Mouse (Mus musculus) left cerebral cortex, adult 2 months (tissue): ENCODE results near the gene Bdkrb1. TPM values are rescaled to one million over a fixed set of nuclear protein-coding genes. Genes with fewer than 3 reads are reported as not detected.

Source experiments
- DNase-seq, 2 experiments: peaks; one replicate each; pipeline ENCODE4 v3.0.0; 2021 to 2022; ENCODE audit warnings: low spot score in 2 of 2, mixed read lengths in 1 of 2; ENCODE audit errors: extremely low spot score in 1 of 2
- H3K27ac ChIP-seq: fragments of 200-600 bp; 2 replicates; pipeline ENCODE4 v1.8.1; 2022
- H3K4me3 ChIP-seq: fragments of 200-600 bp; 2 replicates; pipeline ENCODE4 v1.8.1; 2022
- CTCF ChIP-seq: fragments of 200-600 bp; IDR thresholded peaks from 2 replicates; pipeline ENCODE4 v1.8.1; 2022; ENCODE audit warnings: antibody characterized with exemption, mild to moderate bottlenecking, moderate library complexity
- intact Hi-C: fragments of 180-260 bp; cut with DNase I; formaldehyde crosslinking; loops from one replicate; pipeline ENCODE4 v1.15.1; 2025
- total RNA-seq, 2 experiments: library from RNA; stranded (reverse); gene quantifications; 2 replicates each; pipeline ENCODE4 v1.2.3; 2021

The Bdkrb1 gene
- total RNA-seq, 2 experiments from 2014 or later, result not detected

GRCm38 (mm10) chr12:105601586-105601985 lies 1.3 kb upstream of the Bdkrb1 start:
- intact Hi-C loops, result no loop called here
- no peak for DNase-seq
- Histone ChIP-seq H3K4me3 (no peak overlapping the region), H3K27ac (no peak overlapping the region)
- no peak for TF ChIP-seq CTCF

GRCm38 (mm10) chr12:105603904-105604303 lies 1.0 kb downstream of the Bdkrb1 start:
- no peak for TF ChIP-seq CTCF
- Histone ChIP-seq H3K27ac (no peak overlapping the region), H3K4me3 (no peak overlapping the region)
- intact Hi-C loops, result no loop called here
- DNase-seq, result no peak

- H3K27ac ChIP-seq, result no peak overlapping the region
- no peak overlapping the region for H3K4me3 ChIP-seq
- intact Hi-C loops, result no loop called here
- DNase-seq, result no peak
- no peak for TF ChIP-seq CTCF
Observed at GRCm38 (mm10) chr12:105605212-105605611, 2.3 kb downstream of the Bdkrb1 start.

GRCm38 (mm10) chr12:105606881-105607280 lies 4.0 kb downstream of the Bdkrb1 start:
- no peak overlapping the region for H3K27ac ChIP-seq
- no peak for TF ChIP-seq CTCF
- intact Hi-C loops, result no loop called here
- DNase-seq, result no peak
- H3K4me3 ChIP-seq, result no peak overlapping the region

GRCm38 (mm10) chr12:105611045-105611444 lies 8.2 kb downstream of the Bdkrb1 start:
- Histone ChIP-seq H3K4me3 (no peak overlapping the region), H3K27ac (no peak overlapping the region)
- no peak for TF ChIP-seq CTCF
- intact Hi-C loops, result loop anchor here (1.0 to 5.0 kb wide), 2 partner anchors 113 to 174 kb away; no protein-coding TSS in a partner anchor
- no peak for DNase-seq

- Histone ChIP-seq H3K4me3 (no peak overlapping the region), H3K27ac (no peak overlapping the region)
- DNase-seq, result peak; percentile 60 to 64
- TF ChIP-seq CTCF, result peak; percentile 74
- intact Hi-C loops, result loop anchor here (1.0 to 5.0 kb wide), 2 partner anchors 113 to 174 kb away; no protein-coding TSS in a partner anchor
Observed at GRCm38 (mm10) chr12:105611748-105612147, 8.9 kb downstream of the Bdkrb1 start.

GRCm38 (mm10) chr12:105613559-105613958 lies 10.7 kb downstream of the Bdkrb1 start:
- TF ChIP-seq CTCF, result no peak
- DNase-seq, result no peak
- H3K4me3 ChIP-seq, result no peak overlapping the region
- intact Hi-C loops, result loop anchor here (5.0 kb wide), 1 partner anchor 176 kb away; no protein-coding TSS in a partner anchor
- H3K27ac ChIP-seq, result no peak overlapping the region

- no peak for TF ChIP-seq CTCF
- no peak for DNase-seq
- Histone ChIP-seq H3K4me3 (no peak overlapping the region), H3K27ac (no peak overlapping the region)
- intact Hi-C loops, result no loop called here
Observed at GRCm38 (mm10) chr12:105622048-105622447, 19.2 kb downstream of the Bdkrb1 start.

- H3K27ac ChIP-seq, result no peak overlapping the region
- no peak for TF ChIP-seq CTCF
- intact Hi-C loops, result no loop called here
- H3K4me3 ChIP-seq, result no peak overlapping the region
- no peak for DNase-seq
Observed at GRCm38 (mm10) chr12:105622981-105623539, 20.2 kb downstream of the Bdkrb1 start.

GRCm38 (mm10) chr12:105625798-105626197 lies 22.9 kb downstream of the Bdkrb1 start:
- no peak for DNase-seq
- intact Hi-C loops, result no loop called here
- Histone ChIP-seq H3K4me3 (no peak overlapping the region), H3K27ac (no peak overlapping the region)
- no peak for TF ChIP-seq CTCF

GRCm38 (mm10) chr12:105634374-105635067 lies 31.6 kb downstream of the Bdkrb1 start:
- no peak for TF ChIP-seq CTCF
- intact Hi-C loops, result no loop called here
- Histone ChIP-seq H3K4me3 (no peak overlapping the region), H3K27ac (no peak overlapping the region)
- no peak for DNase-seq

- no peak overlapping the region for H3K27ac ChIP-seq
- intact Hi-C loops, result no loop called here
- DNase-seq, result no peak
- TF ChIP-seq CTCF, result peak; percentile 21
- H3K4me3 ChIP-seq, result no peak overlapping the region
Observed at GRCm38 (mm10) chr12:105636551-105636950, 33.7 kb downstream of the Bdkrb1 start.

GRCm38 (mm10) chr12:105637554-105637953 lies 34.7 kb downstream of the Bdkrb1 start:
- no peak for DNase-seq
- intact Hi-C loops, result no loop called here

More at GRCm38 (mm10) chr12:105637554-105637953, 34.7 kb downstream of the Bdkrb1 start:
- peak; percentile 30 for TF ChIP-seq CTCF
- Histone ChIP-seq H3K27ac (no peak overlapping the region), H3K4me3 (no peak overlapping the region)
